Mouse (Mus musculus) G1E (cell line): Measurements from ENCODE around the gene Phactr4.

Source experiments
- CTCF ChIP-seq: IDR thresholded peaks from 2 replicates; pipeline ENCODE4 v1.5.1; 2012; ENCODE audit warnings: low read depth, low read length, inconsistent platforms, mixed read lengths
- GATA1 ChIP-seq: IDR thresholded peaks from 2 replicates; pipeline ENCODE4 v1.6.1; 2012; ENCODE audit warnings: borderline replicate concordance, low read length, inconsistent platforms, mixed read lengths
- GATA2 ChIP-seq: IDR thresholded peaks from 2 replicates; pipeline ENCODE4 v1.6.1; 2012; ENCODE audit warnings: low read depth, low read length, inconsistent platforms, borderline replicate concordance
- POLR2AphosphoS5 ChIP-seq: IDR thresholded peaks from 2 replicates; pipeline ENCODE4 v1.6.1; 2012; ENCODE audit warnings: low read depth, low read length, inconsistent platforms; ENCODE audit not compliant: insufficient replicate concordance

DNA sequence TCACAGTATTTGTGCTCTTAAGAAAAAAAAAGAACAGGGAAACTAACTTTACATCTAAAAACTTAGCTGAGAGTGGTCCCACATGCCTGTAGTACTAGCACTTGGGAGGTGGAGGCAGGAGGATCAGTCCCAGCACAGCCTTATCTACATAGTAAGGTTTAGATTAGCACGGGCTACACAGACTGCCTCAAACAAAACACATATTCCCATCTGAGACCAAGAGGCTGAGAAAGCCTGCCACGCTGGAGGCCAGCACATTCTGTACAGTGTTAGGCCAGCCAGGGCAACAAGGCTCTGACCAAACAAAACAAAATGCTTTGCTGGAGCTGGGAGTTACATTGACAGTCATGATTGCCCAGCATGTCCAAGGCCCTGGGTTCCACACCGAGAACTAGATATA is 38.8 kb downstream of the Phactr4 start:
- TF ChIP-seq CTCF (no peak), GATA2 (no peak), POLR2AphosphoS5 (no peak), GATA1 (no peak)
